Mouse (Mus musculus) duodenum, adult 2 months (tissue): Measurements from ENCODE around the gene Rad51ap2. TPM values are rescaled to one million over a fixed set of nuclear protein-coding genes. Genes with fewer than 3 reads are reported as not detected.

Experiments
- polyA plus RNA-seq: library from polyadenylated mRNA; depleted of rRNA; stranded (reverse); fragments of >200 nt; gene quantifications from 2 replicates; pipeline ENCODE4 v1.2.3, GENCODE M21; 2012; ENCODE audit warnings: low replicate concordance; rRNA removed

Rad51ap2 gene
- not detected in 2 replicates for polyA plus RNA-seq

DNA sequence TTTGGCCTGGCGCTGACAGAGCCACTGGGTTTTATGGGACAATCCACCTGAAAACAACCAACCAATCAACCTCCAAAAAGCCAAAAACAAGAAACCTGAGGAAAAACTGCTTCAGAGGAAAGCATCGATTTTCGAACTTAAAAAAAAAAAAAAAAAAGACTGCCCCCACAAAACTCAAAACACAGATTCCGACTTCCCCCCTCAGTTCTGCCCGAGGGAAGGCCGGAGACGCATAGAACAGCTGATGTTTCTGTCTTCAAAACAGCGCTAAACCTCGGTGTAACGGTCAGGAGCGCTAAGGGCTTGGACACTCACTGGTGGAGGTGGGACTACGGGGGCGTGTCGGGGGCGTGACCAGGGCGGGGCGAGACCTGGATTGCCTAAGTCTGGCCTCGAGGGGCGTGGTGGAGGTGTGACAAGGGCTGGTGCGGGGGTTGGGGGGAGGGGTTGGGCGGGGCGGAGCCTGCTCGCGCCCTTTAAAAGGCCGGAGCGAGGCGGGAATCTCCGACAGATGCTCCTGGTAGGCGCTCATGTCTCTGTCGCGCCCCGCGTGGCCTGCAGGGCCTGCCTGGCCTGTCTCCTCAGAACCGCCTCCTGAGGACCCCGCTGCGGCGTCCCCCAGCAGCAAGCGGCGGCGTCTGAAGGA is at the start of gene Rad51ap2:
Rad51ap2 (plus strand) TSS at position 531 of the 646 bp plus-strand sequence.

DNA sequence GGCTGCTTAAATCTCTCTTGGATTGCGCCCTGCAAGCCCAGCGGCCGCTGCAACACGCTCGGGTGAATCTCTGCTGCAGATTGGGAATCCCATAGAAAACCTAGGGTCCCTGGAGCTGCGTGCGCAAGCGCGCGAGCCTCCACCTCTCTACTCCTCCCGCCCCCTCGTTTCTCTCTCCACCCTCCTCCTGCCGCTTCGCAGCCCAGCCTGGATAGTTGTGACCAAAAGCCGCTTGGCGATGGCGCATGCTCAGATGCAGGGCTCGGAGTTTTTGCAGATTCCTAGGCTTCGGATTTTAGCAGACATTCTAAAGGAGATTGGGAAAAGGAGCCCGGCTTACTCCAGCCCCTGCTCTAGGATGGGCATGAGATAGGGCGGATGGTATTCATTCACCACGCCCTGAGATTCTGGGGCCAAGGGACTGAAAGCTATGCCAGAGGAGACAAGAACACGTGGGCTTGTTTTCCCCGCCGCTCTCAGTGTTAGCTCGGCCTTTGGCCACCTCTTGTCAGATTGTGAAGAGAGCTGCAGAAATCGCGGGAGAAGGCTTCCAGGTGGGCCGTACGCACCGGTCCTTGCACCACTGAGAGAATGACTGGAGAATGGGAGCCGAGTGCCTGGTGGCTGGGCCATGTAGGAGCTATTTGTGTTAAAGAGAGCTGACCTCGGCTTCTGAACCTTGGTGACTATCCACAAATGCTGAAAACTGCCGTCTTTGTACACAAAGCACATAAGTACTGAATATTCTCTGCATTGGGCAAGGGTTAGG is 19.2 kb upstream of the Rad51ap2 start, which contains the start of gene Vsnl1:
Vsnl1 (minus strand) TSS at position 117 of the 769 bp plus-strand sequence.

Other genes starting within 250 kb of the Rad51ap2 start
- not detected in 2 replicates for gene Msgn1, start 247.1 kb upstream of the Rad51ap2 start, polyA plus RNA-seq
- gene Gen1, start 190.3 kb upstream of the Rad51ap2 start, polyA plus RNA-seq, result 0.06 TPM in 1 of 2 replicates, not detected in the other
- 0.51 and 0.82 TPM in 2 replicates for gene Smc6, start 190.2 kb upstream of the Rad51ap2 start, polyA plus RNA-seq
- gene Vsnl1, start 19.5 kb upstream of the Rad51ap2 start, polyA plus RNA-seq, result 0.09 and 0.15 TPM in 2 replicates